Mouse (Mus musculus) heart, embryonic 11.5 days (tissue): ENCODE results near the gene Tyms. TPM values are rescaled to one million over a fixed set of nuclear protein-coding genes. Genes with fewer than 3 reads are reported as not detected.

ENCODE experiments used
- ATAC-seq: fragments of 200-750 bp; cut with Nextera tagmentation; replicated peaks from 2 replicates; pipeline ENCODE4 v1.8.0; 2017; ENCODE audit warnings: moderate library complexity; ENCODE audit not compliant: insufficient number of reproducible peaks, low FRiP score, low TSS enrichment
- H3K27ac ChIP-seq: fragments of 300-500 bp; sonication (generic); 2 replicates; pipeline ENCODE4 v1.5.1; 2014; ENCODE audit warnings: mild to moderate bottlenecking, low read depth, low read length
- H3K27me3 ChIP-seq: fragments of 300-500 bp; sonication (generic); 2 replicates; pipeline ENCODE4 v1.6.1; 2014; ENCODE audit warnings: mild to moderate bottlenecking, low read length, mixed read lengths; ENCODE audit not compliant: control insufficient read depth, insufficient read depth
- H3K36me3 ChIP-seq: fragments of 300-500 bp; sonication (generic); 2 replicates; pipeline ENCODE4 v1.6.1; 2014; ENCODE audit warnings: mild to moderate bottlenecking, low read length, moderate library complexity, mixed read lengths; ENCODE audit not compliant: control insufficient read depth, insufficient read depth
- H3K4me1 ChIP-seq: fragments of 300-500 bp; sonication (generic); 2 replicates; pipeline ENCODE4 v1.6.1; 2014; ENCODE audit warnings: low read length; ENCODE audit not compliant: control insufficient read depth, insufficient read depth
- H3K4me2 ChIP-seq: fragments of 300-500 bp; sonication (generic); 2 replicates; pipeline ENCODE4 v1.6.1; 2014; ENCODE audit warnings: mild to moderate bottlenecking, moderate library complexity
- H3K4me3 ChIP-seq: fragments of 300-500 bp; sonication (generic); 2 replicates; pipeline ENCODE4 v1.5.1; 2014; ENCODE audit warnings: low read depth, low read length
- H3K9ac ChIP-seq: fragments of 300-500 bp; sonication (generic); 2 replicates; pipeline ENCODE4 v1.6.1; 2014; ENCODE audit warnings: mild to moderate bottlenecking, low read depth, low read length, moderate library complexity
- H3K9me3 ChIP-seq: fragments of 300-500 bp; sonication (generic); replicated peaks from 2 replicates; pipeline ENCODE4 v1.6.1; 2016; ENCODE audit warnings: low read length; ENCODE audit not compliant: control insufficient read depth
- WGBS: fragments of 180-500 bp; shearing (Covaris S2); extraction: QIAGEN DNeasy Blood & Tissue Kit; methylation state at CpG from one replicate; pipeline ENCODE4 v1.1.7; 2014; ENCODE audit not compliant: insufficient replicate concordance; 5-methylcytosine and 5-hydroxymethylcytosine counted together
- polyA plus RNA-seq: library from polyadenylated mRNA; unstranded; fragments of >200 nt; fragmentation: Nextera tagmentation; extraction: Ambion mirVana; gene quantifications from 2 replicates; pipeline ENCODE4 v1.2.1, GENCODE M21; 2014

The Tyms gene
- polyA plus RNA-seq, result 158 and 173 TPM in 2 replicates

DNA sequence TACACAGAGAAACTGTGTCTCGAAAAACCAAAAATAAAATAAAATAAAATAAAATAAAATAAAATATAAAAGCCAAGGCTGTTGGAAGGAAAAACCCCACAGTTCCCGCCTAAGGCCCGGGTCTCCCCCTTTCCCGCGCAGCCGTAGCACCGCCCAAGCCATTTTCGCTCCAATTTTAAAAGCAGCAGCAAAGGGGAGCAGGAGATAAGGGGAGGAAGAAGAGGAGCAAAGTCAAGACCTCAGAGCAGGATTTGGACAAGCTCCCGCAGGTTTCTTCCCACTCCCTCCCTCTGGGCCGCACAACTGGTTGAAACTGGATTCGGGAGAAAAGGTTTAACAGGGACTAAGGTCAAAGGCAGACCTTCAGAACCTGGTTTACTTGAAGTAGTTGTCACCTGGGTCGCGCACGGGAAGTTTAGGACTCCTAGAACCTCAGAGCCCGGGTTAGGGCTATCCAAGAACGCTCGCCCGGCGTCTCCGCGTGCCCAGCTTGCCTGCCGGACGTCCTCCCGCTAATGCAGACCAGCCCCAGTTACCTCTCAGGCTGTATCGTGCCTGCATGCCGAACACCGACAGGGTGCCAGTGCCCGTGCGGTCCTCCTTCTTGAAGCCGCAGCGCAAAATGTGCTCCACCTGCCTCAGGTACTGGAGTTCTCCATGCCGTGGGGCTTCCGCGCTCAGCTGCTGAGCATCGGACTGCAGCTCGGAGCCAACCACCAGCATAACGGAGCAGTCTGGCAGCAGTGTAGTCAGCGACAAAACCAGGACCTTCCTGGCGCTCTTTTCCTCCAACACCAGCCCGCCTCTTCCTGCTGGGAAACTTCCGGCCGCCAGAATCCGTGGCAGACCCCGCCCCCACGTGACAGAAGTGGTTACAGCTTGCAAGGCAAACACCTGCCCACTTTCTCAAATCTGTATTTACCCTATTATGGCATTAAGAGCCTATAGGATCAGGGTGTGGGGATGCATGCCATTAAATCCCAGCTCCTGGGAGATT is at the start of gene Tyms:
Gene Tyms, minus strand, starts transcription at position 793 of the 997 bp plus-strand sequence.
- Histone ChIP-seq H3K4me3 (peak within 1 kb of the TSS; percentile 88), H3K36me3 (peaks cover 13% of the 10 kb centered on the region), H3K9ac (peak within 1 kb of the TSS; percentile 95), H3K9me3 (no peaks in the 10 kb centered on the region), H3K4me1 (peaks cover 6% of the 10 kb centered on the region; the same call in 1 of the 2 replicates), H3K27ac (peak within 1 kb of the TSS; percentile 88), H3K4me2 (peak within 1 kb of the TSS; percentile 82), H3K27me3 (no peaks in the 10 kb centered on the region)
- ATAC-seq, result peak; percentile 82; the same call in 1 of the 2 replicates
- under 1% methylated on average over 45 of the region's 45 CpGs for whole genome bisulfite sequencing

DNA sequence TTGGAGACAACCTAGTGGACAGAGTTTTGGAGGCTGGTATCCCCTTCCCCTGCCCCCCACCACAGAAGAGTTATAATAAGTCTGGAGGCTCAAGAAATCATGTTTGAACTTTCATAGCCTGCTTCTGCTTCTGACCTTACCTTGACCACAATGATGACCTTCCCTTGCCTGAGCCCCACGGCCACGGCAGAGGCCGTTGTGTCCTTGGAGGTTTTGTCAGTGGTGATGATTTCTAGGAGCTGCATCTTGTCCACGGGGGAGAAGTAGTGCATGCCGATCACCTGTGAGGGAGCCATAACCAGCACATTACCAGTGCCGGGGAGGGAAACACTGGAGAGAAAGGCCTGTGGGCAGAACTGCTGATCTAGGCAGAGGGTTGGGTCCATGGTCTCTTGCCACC is 49.1 kb upstream of the Tyms start:
- peaks cover 63% of the 10 kb centered on the region for H3K36me3 ChIP-seq
- no peak overlapping the region for H3K27ac ChIP-seq
- 90% methylated on average over 6 of the region's 6 CpGs for WGBS
- no peak overlapping the region for H3K4me3 ChIP-seq
- H3K4me1 ChIP-seq, result no peaks in the 10 kb centered on the region
- no peaks in the 10 kb centered on the region for H3K27me3 ChIP-seq
- no peak overlapping the region for H3K4me2 ChIP-seq
- no peaks in the 10 kb centered on the region for H3K9me3 ChIP-seq
- no peak overlapping the region for H3K9ac ChIP-seq
- no peak for ATAC-seq

DNA sequence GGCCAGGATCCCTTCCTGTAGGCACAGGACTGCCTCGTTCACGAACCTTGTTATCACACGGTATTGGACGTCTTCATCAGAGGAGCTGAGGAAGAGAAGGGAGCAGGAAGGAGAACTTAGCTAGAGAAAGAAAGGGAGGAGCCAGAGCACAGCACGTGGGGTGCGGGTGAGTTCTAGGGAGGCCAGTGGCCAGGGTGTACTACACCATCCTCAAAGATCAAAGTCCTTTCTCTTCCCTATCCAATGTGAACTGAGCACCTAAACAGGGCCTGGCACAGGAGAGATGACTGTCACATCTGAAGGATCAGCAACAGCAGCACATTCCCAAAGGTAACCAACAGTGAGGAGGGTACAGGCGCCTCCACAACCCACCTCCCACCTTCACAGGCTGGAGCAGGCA is 46.7 kb upstream of the Tyms start:
- Histone ChIP-seq H3K27ac (no peak overlapping the region), H3K9ac (no peak overlapping the region), H3K4me3 (no peak overlapping the region), H3K4me2 (no peak overlapping the region), H3K36me3 (peaks cover 54% of the 10 kb centered on the region), H3K27me3 (peaks cover 15% of the 10 kb centered on the region), H3K4me1 (no peaks in the 10 kb centered on the region), H3K9me3 (no peaks in the 10 kb centered on the region)
- WGBS, result 79% methylated on average over 7 of the region's 7 CpGs
- no peak for ATAC-seq

DNA sequence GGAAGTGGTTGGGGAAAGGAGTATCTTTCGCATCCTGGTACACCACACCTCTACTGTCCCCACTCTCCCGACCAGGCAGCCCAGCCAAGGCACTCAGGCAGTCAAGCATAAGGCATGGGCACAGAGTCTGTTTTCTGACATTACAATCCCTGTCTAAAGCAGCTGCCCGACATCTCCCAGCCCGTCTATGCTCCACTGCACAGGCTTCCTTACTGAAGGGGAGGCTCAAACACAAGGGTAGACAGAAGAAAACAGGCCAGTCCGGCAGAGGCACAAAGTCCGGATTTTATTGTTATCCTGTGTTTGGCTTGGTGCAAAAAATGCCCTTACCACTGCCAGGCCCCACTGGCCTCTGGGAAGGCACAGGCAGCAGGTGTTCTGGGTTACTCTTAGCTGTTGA is 45.7 kb upstream of the Tyms start:
- no peak overlapping the region for H3K27ac ChIP-seq
- no peaks in the 10 kb centered on the region for H3K9me3 ChIP-seq
- no peak overlapping the region for H3K9ac ChIP-seq
- no peak overlapping the region for H3K4me3 ChIP-seq
- peaks cover under 1% of the 10 kb centered on the region; the same call in 1 of the 2 replicates for H3K4me1 ChIP-seq
- 89% methylated on average over 6 of the region's 6 CpGs for WGBS
- H3K4me2 ChIP-seq, result no peak overlapping the region
- H3K36me3 ChIP-seq, result peaks cover 44% of the 10 kb centered on the region
- no peak for ATAC-seq
- peaks cover 24% of the 10 kb centered on the region for H3K27me3 ChIP-seq

DNA sequence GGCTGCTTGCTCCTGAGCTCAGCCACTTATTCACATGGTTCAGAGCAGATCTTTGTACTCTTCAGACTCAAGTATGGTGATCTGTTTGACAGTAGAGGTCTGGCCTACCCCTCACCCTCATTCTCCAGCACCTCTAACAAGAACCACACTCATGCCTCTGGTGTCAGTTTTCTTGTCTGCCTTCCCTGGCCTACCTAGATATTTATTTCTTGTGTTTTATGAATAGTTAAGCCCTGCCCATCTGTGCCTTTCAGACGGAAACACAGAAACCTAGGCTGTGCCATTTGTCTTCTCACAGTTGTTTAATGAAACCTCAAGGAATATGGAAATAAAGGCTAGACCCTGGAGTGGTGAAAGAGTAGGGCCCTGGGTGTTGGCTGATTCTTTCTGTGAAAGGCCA is 44.6 kb upstream of the Tyms start:
- Histone ChIP-seq H3K9me3 (no peaks in the 10 kb centered on the region), H3K9ac (no peak overlapping the region), H3K27ac (no peak overlapping the region), H3K36me3 (peaks cover 36% of the 10 kb centered on the region), H3K4me1 (peaks cover 4% of the 10 kb centered on the region; the same call in 1 of the 2 replicates), H3K4me2 (no peak overlapping the region), H3K4me3 (no peak overlapping the region), H3K27me3 (peaks cover 35% of the 10 kb centered on the region)
- ATAC-seq, result no peak
- 93% methylated on average over 1 of the region's 1 CpGs for WGBS

DNA sequence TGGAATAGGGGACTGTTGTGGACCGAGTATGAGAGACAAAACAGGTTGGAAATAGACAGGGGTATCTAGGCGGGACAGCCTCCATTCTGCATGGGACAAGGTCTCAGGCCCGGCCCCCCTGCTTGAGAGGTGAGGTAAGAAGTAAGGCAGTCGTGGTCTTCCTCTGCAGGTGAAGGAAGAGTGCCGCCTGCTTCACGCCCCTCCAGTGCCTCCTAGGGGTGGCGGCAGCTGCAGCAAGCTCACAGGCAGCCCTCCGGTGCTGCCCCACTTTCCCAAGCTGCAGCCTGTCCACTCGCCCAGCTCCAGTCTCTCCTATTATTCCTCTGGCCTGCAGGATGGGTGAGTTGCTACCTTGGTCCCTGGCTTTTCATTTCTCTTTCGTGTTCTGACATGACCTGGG is 42.3 kb upstream of the Tyms start:
- Histone ChIP-seq H3K4me2 (no peak overlapping the region), H3K27me3 (peaks cover 51% of the 10 kb centered on the region), H3K36me3 (peaks cover 23% of the 10 kb centered on the region), H3K4me1 (peaks cover 4% of the 10 kb centered on the region), H3K9ac (no peak overlapping the region), H3K27ac (no peak overlapping the region), H3K9me3 (no peaks in the 10 kb centered on the region), H3K4me3 (no peak overlapping the region)
- 15% methylated on average over 10 of the region's 10 CpGs for WGBS
- no peak for ATAC-seq

DNA sequence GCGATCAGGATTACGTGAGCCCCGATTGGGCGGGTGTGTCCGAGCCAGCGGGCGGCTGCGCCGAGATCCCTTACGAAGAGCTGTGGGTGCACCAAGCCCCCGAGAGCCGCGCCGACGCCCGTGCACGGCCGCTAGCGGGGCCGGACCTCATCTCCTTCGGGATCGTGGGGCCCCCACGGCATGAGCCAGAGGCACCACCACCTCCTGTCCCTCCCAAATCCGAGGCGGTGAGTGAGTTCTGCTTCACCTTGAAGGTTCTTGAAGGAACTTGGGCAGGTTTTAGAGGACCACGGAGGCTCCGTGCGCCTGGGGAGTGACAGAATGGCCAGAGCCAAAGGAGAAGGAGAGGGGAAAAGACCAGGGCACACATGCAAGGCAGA is 41.3 kb upstream of the Tyms start:
- Histone ChIP-seq H3K9me3 (no peaks in the 10 kb centered on the region), H3K4me3 (peak overlapping the region; percentile 60), H3K27ac (no peak overlapping the region), H3K36me3 (peaks cover 18% of the 10 kb centered on the region), H3K4me2 (peak overlapping the region; percentile 98), H3K4me1 (peaks cover 10% of the 10 kb centered on the region), H3K9ac (peak overlapping the region; percentile 59; the same call in 1 of the 2 replicates), H3K27me3 (peaks cover 60% of the 10 kb centered on the region)
- no peak; the same call in 1 of the 2 replicates for ATAC-seq
- WGBS, result under 1% methylated on average over 28 of the region's 28 CpGs

DNA sequence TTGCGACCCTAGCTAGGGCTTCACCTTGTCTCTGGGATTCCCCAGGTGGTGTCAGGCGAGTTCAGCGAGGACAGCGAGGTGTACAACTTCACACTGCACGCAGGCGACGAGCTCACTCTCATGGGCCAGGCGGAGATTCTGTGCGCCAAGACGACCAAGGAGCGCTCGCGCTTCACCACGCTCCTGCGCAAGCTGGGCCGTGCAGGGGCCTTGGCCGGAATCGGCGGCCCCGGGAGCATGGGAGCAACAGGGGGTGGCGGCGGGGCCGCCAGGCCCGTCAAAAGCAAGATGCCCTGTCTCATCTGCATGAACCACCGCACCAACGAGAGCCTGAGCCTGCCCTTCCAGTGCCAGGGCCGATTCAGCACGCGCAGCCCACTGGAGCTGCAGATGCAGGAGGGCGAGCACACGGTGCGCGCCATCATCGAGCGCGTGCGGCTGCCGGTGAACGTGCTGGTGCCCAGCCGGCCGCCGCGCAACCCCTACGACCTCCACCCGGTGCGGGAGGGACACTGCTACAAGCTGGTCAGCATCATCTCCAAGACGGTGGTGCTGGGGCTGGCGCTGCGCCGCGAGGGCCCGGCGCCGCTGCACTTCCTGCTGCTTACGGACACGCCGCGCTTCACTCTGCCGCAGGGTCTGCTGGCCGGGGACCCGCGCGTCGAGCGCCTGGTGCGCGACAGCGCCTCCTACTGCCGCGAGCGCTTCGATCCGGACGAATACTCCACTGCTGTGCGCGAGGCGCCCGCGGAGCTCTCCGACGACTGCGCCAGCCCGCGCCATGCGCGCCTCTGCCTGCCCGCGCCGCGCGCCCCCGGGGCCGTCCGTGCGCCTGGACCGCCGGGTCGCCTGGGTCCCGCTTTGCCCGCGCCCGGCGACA is 40.7 kb upstream of the Tyms start:
- Histone ChIP-seq H3K9ac (peak overlapping the region; percentile 72), H3K36me3 (peaks cover 12% of the 10 kb centered on the region), H3K4me2 (peak overlapping the region; percentile 98), H3K9me3 (no peaks in the 10 kb centered on the region), H3K4me3 (peak overlapping the region; percentile 60), H3K4me1 (peaks cover 10% of the 10 kb centered on the region), H3K27me3 (peaks cover 66% of the 10 kb centered on the region), H3K27ac (no peak overlapping the region)
- WGBS, result under 1% methylated on average over 103 of the region's 103 CpGs
- peak; percentile 40 for ATAC-seq
